Mouse (Mus musculus): Measurements from ENCODE around the gene Tenm2.

Gene Tenm2

DNA sequence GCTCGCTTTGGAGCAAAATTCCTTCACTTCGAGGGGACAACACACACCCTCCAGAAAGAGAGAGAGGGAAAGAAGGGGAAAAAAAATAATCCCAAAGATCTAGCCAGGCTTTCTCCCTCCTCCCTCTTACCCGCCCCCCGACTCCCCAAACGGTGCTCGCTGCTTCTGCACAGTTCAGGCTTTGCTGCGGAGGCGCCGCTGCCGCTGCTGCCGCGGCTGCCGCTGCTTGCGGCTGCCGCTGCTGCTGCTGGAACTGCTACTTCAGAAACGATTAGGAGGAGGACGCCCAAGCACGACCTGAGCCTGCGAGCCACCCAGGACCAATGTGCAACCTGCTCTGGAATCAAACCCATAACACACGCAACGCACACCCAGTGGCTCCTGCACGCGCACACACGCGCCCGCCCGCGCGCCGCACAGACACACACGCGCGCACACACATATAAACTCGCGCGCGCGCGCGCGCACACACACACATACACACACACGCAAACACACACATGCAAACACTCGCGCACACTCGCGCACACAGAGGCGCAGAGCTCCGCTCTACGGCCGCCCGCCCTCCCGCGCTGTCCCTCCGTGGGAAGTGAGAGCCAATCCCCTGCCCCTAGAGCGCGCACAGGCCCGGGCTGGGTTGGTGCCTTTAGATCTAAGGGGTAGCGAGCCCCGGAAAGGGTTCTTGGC is at the start of gene Tenm2:
TSS of gene Tenm2 (minus strand) at position 51 of the 687 bp plus-strand sequence.
- DNase-seq (ENCODE audit: low read depth, low spot score): peak; percentile 78

DNA sequence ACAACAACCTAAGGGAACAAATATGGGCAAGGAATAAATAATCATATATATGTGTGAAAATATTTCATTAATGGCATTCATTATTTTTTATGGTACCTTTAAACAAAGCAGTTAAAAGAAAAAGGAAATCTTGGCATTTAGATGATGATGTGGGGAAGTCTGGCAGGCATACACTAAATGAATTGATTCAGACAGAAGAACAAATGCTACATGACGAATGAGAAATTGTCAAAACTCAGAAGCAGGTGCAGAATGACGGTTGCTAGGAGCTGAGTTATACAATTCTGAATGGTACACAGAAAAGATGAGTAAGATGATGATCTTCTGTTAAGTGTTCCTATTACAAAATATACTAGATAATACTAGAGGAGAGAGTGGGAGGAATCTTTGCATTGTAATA is 49.4 kb upstream of the Tenm2 start:
- no peak for DNase-seq (ENCODE audit: low read depth, low spot score)

DNA sequence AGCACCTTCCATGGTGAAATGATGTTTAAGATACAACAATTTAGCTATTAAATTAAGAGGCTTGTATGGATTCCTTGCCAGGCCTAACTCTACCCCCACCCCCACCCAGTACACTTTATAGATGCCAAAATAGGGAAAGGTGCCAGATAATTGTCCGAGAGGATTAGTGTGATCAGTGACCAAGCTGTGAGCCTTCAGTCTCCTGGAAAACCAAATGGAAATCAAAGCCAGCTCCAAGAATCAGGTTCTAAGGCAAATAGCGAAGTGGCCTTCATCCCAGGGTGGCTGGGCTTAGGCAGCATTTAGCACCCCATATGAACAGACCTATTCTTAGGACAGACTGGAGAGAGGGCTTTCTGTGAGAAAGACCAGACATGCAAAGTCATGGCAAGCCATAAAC is 13.0 kb upstream of the Tenm2 start:
- DNase-seq (ENCODE audit: low read depth, low spot score): no peak

DNA sequence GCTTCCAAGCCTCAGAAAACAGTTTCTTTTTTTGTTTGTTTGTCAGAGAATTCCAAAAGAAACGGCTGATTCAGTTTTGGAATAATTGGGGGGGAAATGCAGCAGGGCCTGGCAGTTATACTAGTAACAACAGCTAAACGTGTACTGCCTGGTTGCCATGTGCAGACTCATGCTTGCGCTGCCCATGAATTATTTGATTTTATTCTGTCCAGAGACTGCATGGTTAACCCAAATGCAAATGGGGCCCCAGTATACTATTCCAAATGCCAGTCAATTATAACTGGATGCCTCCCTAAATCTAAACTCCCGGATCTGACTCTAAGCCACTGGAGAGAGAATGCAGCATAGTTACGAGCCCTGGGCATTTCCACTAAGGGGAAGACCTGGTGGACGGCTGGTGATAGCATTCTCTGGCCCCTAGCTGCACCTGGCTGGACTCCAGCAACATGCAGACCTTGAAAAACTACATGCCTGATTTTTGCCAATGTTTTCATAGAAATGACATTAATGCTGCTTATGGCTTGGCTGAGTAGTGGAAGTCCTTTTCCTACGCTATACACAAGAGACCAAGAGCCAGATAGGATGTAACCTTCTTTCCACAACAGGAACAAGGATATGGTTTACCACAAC is 1.4 kb upstream of the Tenm2 start:
- no peak for DNase-seq (ENCODE audit: low read depth, low spot score)

DNA sequence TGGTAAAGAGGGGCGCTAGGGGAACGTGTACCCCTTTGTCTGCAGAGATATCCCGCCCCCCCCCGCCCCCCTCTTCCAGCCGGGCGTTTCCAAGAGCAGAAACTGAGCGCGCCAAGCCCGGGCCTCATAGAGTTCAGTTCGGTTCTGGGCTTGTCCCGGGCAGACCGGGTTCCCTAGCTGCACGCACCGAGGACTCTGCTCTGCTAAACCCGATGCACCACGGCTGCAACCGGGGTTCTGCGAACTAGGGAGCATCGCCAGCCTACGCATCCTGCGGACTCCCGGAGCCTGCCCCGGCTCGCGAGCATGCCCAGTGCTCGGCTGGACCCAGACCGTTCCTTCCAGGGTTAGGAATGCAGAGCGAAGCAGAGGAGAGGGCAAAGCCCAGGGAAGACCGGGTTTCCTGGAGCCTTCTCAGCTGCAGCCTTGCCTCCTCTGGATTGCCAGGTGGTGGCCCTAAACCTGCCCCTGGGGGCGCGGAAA is 878 bp upstream of the Tenm2 start:
- DNase-seq (ENCODE audit: low read depth, low spot score): peak; percentile 50

DNA sequence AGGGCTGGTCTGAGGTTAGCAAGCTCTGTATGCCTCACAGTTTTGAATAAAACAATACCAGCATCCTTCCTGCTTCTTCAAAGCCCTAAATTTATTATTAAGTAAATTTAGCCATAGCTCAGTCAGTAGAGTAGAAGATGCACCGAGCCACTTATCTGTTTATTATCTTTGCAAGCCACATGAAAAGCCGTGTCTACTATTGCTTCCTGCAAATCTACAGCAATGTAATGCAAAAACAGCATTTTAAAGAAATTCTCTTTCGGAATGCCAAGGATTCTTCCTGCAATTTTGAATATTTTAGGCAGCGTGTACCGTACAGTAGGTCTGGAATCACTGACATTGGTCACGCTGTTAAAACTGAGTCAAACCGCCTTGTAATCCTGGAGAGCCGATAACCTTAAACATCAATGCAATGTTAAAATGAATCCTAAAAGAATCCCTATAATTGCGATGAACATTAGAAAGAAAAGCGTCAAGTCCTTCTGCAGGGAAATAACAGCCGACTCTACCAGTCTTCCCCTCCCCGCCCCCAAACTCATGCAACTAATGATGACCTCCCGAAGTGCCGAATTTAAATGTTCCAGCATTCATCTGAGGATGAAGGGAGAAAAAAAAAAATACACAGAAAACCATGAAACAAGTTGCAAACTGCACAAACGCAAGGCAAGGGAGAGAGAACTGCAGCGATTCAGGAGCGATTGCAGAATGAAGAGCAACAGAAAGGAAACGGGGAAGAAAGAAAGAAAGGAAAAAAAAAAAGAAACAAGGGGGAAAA is 556 bp downstream of the Tenm2 start:
- DNase-seq (ENCODE audit: low read depth, low spot score): no peak

DNA sequence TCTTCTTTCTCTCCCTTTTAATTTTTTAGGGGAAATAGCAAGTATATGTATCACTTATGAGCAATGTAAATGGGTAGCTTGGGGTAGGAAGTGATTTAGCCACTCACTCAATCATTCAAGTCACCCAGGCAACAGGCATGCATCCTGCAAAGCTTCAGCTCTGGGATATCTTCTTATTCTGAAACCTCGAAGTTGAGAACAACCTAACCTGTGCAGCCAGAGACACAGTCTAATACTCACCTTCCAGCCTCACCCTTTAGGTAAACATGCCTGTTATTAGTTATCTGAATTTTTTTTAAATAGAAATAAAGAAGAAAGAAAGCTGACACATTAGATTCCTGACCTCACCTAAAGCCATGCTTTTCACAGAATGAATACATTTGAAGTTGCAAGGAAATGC is 8.4 kb downstream of the Tenm2 start:
- DNase-seq (ENCODE audit: low read depth, low spot score): no peak

DNA sequence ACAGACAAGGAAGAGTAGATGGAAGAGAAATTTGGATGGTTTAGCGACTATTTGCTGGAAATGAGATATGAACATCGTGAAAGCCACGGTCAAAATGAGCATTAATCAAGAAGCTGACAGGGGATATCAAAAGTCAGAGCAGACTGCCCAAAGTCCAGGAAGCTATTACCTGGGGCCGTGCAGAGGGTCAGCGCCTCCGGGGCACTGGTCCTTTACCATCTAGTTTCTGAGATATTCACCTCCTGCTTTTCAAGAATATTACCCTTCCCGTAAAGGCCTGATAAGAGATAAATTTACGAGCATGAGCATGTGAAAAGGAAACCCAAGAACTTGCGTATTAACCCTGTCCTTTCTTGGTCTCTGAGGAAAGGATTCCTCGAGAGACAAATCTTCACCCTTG is 8.8 kb downstream of the Tenm2 start:
- no peak for DNase-seq (ENCODE audit: low read depth, low spot score)

DNA sequence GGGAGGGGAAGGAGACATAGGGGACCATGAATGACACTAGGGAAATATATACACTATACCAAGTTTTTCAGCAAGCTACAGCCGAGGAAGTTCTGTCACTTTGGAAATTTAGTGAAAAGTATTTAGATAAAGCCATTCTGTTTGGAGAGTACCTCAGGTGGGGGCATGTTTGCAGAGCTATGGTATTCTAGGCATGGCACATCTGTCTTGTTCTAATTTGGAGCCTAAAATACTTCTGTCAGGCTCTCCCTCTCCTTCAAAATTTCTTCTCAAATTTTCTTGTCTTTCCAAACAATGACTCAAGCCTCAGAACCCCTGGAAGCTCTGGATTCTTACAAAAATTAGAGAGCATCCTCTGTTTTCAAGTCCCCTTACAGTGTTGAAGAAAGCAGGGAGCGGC is 13.0 kb downstream of the Tenm2 start:
- DNase-seq (ENCODE audit: low read depth, low spot score): no peak

DNA sequence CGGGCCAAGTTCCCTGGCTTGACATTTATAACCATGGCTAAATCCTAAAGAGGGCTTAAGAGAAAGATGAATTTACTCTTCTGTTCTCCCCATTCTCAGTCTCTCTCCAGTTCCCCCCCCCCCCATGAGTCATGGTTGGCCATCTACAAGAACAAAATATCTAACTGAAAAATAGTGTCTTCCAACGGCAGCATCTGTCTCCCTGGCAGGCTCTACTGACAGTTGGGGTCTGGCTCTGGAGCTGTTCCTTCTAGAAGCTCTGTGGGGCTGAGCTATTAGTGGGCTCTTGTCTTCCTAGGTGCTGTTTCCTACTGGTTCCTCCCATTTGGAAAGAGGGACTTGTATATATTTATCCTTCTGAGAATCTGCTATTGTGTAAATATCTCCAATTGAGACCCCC is 13.7 kb downstream of the Tenm2 start:
- DNase-seq (ENCODE audit: low read depth, low spot score): no peak

DNA sequence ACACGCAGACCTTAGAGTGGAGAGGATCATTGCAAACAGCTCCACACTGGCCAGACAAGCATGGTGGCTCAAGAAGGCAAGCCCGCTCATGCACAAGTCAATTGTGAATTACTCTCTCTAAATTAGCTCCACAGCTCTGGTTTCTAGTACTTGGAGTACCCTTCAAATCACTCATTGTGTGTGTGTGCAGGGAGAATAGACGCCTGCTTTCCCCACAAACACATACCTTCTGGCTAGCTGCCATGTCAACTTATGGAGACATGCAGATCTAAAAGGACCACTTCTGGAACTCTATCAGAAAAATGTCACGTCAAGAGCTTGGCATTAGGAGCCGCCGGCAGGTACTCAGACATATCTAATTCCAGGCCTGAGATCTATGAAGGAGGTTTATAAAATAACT is 14.8 kb downstream of the Tenm2 start:
- DNase-seq (ENCODE audit: low read depth, low spot score): no peak

DNA sequence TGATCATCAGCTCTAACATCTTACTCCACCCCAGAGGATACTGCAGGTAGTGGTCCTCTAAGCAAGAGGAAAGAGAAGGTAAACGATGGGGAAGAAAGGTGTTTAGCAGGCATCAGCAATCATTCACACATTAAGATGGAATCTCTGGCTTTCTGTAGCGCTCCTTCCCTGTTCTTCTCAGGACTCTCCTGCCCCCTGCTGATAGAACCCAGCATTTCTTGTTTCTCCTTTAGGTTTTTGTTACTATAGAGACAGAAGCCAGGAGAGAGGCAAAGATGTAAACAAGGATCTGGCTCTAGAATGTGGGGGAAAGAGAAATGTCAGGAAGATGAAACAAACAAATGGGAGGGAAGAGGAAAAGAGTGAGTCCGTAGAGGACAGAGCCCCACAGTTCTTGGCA is 49.6 kb downstream of the Tenm2 start:
- DNase-seq (ENCODE audit: low read depth, low spot score): peak; percentile 58

DNA sequence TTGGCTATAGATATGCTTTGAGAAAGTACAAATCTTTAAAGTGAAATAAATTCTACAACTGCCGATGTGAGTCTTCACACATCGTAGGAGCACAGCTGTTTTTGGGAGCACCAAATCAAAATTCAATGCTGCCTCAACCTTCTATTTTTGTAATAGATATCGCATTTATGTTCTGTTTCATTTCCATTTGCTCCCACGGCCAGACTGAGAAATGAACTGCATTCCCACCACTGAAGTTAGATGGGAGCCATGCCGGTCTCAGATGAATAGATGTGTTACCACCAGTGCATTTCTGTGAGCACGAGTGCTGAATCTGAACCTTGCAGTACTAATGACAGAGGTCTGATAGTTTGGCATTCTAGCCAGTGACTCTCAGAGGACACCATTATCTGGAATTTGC is 58.3 kb downstream of the Tenm2 start:
- no peak for DNase-seq (ENCODE audit: low read depth, low spot score)

DNA sequence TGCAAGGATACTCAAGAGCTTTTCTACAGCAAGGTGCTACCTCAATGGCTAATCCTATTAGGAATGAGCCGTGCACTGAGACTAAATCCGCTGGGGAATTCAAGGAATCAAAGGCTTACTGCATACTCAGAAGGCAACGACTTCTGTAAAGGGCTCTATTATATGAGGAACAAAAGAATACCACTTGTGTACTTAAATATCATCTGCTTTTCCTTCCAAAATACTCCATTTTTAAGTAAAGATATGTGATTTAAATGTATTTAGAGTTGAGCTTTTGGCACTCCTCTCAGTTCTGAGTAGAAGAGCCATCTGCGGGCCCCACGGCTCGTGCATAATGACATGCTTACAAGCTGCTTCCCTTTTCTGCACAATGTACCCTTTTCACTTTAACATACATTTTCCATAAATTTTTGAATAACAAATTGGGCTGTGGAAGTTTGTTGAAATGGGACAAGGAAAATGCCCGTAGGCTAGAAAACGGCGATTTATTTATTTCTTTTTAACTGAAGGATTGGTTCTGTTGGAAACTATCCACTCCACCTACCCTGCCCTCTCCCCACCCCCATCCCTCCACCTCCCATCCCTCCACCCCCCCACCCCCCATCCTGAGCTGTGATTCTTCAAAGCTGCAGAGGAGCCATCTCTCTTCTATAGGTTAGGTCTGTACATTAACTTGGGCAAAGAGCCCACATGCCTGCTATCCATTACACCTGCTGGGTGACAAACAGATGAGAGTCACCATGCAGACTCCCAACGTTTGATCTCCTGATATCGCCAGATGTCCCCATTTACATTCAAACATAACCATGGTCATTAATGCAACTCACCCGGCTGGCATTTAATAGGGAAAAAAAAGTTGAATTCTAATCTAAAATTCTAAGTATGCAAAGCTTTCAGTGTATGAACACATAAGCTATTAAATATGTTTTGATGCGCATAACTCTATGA is 81.6 kb downstream of the Tenm2 start:
- no peak for DNase-seq (ENCODE audit: low read depth, low spot score)

DNA sequence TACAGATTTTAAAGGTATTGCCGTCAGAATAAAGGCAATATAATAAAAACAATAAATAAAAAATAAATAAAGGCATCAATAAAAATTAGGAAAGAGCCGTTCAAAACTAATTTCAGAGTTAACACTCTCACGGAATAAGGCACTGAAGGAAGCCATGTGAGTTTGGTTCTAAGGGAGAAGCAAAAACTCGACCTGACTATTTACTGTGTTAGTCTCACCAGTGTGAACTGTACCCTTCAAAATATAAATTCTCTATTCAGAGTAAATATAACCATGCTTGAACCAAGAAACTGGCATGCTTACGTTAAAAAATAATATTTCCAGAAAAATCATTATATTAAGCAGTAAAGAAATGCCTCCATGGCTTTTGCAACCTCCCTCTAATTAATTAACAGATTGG is 82.4 kb downstream of the Tenm2 start:
- DNase-seq (ENCODE audit: low read depth, low spot score): no peak

DNA sequence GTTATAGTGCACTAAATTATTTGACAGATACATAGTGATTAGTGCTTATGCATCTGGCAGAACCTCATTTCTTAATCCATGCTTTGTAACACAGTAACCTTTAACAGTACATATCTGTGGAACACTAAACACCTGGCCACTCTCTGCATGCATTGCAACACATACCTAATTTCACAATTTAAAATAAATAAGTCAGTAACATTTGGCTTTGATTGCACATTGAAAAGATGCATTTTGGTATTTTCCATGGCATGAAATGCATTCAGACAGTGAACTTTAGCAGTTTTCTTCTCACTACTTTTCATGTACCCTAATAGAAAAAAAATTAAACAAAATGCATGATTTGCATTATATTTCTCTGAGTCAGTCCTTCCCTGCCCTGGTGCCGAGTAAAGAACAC is 85.8 kb downstream of the Tenm2 start:
- no peak for DNase-seq (ENCODE audit: low read depth, low spot score)

DNA sequence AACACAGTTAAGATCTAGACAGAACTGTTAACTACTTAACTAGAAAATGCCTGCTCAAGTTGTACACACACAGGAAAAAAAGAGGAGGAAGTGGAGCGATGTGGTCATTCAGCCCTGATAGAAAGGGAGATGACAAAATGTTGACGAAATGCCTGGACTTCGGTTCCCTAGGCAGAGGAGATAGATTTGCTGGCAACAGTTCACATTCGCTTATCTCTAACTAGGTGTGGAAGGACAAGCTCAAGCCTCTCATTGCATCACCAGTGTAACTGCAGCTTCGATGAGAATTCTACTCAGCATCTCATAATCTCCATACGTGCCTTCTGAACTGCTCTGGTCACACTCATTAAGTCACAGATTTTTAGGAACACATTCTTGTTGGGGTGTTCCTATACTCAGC is 91.8 kb downstream of the Tenm2 start:
- DNase-seq (ENCODE audit: low read depth, low spot score): no peak

DNA sequence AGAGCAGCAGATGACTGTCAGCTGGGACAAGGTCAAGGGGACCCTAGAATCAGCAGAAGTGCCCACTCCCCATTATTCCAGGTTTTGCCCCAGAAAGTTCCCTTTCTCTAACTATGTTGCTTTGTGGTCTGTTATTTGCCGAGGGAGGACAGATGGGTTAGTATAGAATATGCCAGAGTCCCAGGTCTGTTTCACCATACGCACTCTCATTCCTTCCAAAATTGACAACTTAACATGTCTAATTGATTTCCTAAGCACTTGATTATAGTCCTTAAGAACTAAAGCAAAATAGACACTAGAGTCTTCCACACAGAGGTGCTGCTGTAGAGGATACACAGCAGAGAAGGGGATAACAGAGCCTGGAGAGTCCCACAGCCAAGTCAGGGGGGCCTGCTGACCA is 92.3 kb downstream of the Tenm2 start:
- DNase-seq (ENCODE audit: low read depth, low spot score): no peak

DNA sequence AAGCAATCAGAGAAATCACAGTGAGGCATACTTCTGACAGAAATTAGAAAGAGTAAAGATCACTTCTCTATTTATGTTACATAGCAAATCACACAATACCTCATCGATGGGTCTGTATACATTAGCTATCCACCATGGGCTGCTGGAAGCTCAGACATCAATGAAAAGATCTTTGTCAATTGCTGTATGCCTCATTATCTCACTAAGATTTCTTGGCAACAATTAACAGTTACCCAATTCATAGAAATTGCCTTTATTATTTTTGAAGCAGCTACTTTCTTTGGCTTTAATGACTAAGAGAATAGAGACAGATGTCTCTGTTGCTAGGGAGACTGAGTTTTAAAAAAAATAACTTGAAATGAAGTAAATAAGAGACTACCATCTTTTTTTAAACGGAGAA is 106.9 kb downstream of the Tenm2 start:
- no peak for DNase-seq (ENCODE audit: low read depth, low spot score)

DNA sequence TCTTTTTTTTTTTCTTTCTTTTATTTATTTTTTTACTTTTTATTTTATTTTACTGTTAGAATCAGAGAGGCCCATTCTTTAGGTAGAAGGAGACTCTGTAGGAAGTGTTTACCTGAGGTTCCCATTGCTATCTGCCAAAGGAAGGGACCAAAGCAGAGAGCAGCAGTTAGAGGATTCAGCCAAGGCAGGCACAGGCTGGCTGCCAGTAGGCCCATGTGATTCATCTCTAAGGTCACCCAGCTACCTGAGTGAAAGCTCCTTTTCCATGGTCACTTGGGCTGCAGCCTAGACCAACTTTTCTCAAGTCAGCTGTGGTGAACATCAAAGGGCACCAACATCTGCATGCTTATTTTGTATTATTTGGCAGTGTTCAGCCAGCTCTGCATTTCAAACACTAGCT is 117.7 kb downstream of the Tenm2 start:
- DNase-seq (ENCODE audit: low read depth, low spot score): no peak

DNA sequence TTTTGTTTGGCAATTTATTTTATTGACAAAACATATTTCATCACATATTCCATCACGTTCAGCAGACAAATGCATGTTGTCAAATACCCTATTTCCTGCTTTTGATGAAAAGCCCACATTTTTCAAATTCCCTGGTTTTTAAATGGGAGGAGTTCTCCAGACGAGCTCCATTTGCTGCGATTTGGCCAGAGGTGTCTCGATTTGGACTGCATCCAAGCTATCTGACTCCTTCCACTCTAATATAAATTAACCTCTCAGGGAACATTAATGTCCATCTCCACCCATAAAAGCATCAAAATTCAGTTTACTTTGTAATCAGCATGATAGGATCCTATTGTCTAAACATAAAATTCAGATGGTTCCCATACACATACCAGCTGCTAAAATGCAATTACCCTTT is 120.6 kb downstream of the Tenm2 start:
- no peak for DNase-seq (ENCODE audit: low read depth, low spot score)

DNA sequence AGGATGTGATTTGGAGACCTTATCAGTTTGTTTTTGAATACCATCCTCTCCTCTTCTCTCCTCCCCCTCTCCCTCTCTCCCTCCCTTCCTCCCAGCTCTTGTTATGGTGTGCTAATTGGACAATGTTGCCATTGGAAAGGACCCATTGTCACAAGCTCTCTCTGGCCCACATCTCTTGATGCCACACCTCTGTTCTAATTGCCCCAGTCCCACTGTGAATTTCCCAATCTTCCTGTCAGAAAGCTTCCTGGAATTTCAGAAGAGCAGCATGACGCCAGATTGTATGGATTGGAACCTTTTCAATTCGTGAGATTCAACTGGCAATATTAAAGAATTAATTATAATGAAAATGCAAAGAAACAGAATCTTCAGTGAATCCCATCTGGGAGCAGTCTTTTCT is 128.7 kb downstream of the Tenm2 start:
- DNase-seq (ENCODE audit: low read depth, low spot score): no peak

Measured in ZHBTc4 (cell line).